Comparison of ENCODE assay signal across 8 mouse cellular contexts in the genomic region with DNA sequence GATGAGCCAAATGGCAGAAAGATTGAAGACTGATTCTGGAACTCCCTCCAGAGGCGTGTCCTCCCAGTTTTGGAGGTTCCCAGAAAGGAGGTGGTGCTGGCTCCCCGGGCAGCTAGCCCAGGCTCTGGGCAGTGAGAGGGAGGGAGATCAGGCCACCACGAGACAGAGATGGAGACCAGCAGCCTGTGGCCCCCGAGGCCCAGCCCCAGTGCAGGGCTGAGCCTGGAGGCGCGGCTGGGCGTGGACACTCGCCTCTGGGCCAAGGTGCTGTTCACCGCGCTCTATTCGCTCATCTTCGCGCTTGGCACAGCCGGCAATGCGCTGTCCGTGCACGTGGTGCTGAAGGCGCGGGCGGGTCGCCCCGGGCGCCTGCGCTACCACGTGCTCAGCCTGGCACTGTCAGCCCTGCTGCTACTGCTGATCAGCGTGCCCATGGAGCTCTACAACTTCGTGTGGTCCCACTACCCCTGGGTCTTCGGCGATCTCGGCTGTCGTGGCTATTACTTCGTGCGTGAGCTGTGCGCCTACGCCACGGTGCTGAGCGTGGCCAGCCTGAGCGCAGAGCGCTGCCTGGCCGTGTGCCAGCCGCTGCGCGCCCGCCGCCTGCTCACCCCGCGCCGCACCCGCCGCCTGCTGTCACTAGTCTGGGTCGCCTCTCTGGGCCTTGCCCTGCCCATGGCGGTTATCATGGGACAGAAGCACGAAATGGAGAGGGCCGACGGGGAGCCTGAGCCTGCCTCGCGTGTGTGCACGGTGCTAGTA. TPM values are rescaled to one million over a fixed set of nuclear protein-coding genes. Genes with fewer than 3 reads are reported as not detected.
DNase-seq lines count a peak whose midpoint lies in the region; ATAC-seq lines count a peak whose summit lies in the region.
"Had no signal": no experiment of that assay in that cellular context is flagged by ENCODE, and none has a peak within 500 bp of the region (broad histone marks: within the 10 kb centered on the region; RNA-seq: fewer than 3 reads in every experiment).

A gene (plus strand): TSS at position 51 of the 762 bp plus-strand sequence.

- no peaks in the 10 kb centered on the region for H3K36me3 ChIP-seq in embryonic facial prominence, embryonic 10.5 days (replicated peaks)
- H3K36me3 ChIP-seq in midbrain, embryonic 12.5 days: no peaks in the 10 kb centered on the region

- DNase-seq in adrenal gland, postnatal 36 days: peak; percentile 90 to 92
- peak; percentile 83 for DNase-seq in embryonic facial prominence, embryonic 10.5 days (ENCODE audit: low spot score)
- peak; percentile 83 to 84 for DNase-seq in heart, adult 18-20 months
- peak; percentile 77 for DNase-seq in kidney, adult 11 months
- peak; percentile 64 for DNase-seq in left cerebral cortex, postnatal 4 days
- DNase-seq in spleen, postnatal 4 days (ENCODE audit: low spot score in 2 of 2): peak; percentile 42 to 76

- peak within 1 kb of the TSS; percentile 23; the same call in 1 of the 2 replicates for H3K4me3 ChIP-seq in embryonic facial prominence, embryonic 10.5 days
- peak within 1 kb of the TSS; percentile 30 for H3K4me3 ChIP-seq in midbrain, embryonic 12.5 days

- peaks cover 7% of the 10 kb centered on the region; the same call in 1 of the 2 replicates for H3K4me1 ChIP-seq in embryonic facial prominence, embryonic 10.5 days
- H3K4me1 ChIP-seq in midbrain, embryonic 12.5 days: peaks cover 8% of the 10 kb centered on the region

- H3K9ac ChIP-seq in midbrain, embryonic 12.5 days (replicated peaks): no peak within 1 kb of the TSS
- H3K9ac ChIP-seq: liver, embryonic 14.5 days had no signal

- H3K27me3 ChIP-seq in embryonic facial prominence, embryonic 10.5 days (replicated peaks; ENCODE audit: low read depth, poor library complexity, severe bottlenecking): peaks cover 51% of the 10 kb centered on the region
- peaks cover 46% of the 10 kb centered on the region for H3K27me3 ChIP-seq in midbrain, embryonic 12.5 days

- peak; percentile 79 for ATAC-seq in midbrain, embryonic 12.5 days (ENCODE audit: low FRiP score, low read depth)

- intact Hi-C loops in left cerebral cortex, postnatal 4 days (cut with DNase I): no loop called here

- no peaks in the 10 kb centered on the region for H3K9me3 ChIP-seq in embryonic facial prominence, embryonic 10.5 days
- no peaks in the 10 kb centered on the region for H3K9me3 ChIP-seq in midbrain, embryonic 12.5 days

- peak within 1 kb of the TSS; percentile 50 for H3K4me2 ChIP-seq in midbrain, embryonic 12.5 days (replicated peaks)

- H3K27ac ChIP-seq in embryonic facial prominence, embryonic 10.5 days (replicated peaks): no peak within 1 kb of the TSS
- H3K27ac ChIP-seq in midbrain, embryonic 12.5 days (replicated peaks): no peak within 1 kb of the TSS
- H3K27ac ChIP-seq: liver, embryonic 14.5 days had no signal

- 7% methylated on average over 58 of the region's 58 CpGs for WGBS in embryonic facial prominence, embryonic 10.5 days
- WGBS in midbrain, embryonic 12.5 days: 6% methylated on average over 58 of the region's 58 CpGs

RNA-seq across cellular contexts. Expression of the gene that starts here (rescaled TPM):
- 1 to 10 TPM in 1 of 2 experiments, under 1 TPM in 1; 0.89 to 1.7 TPM for total RNA-seq in adrenal gland, postnatal 36 days (2021)
- not detected in 2 replicates for polyA plus RNA-seq in embryonic facial prominence, embryonic 10.5 days (2016; fragmentation: Nextera tagmentation; extraction: Ambion mirVana)
- total RNA-seq in heart, adult 18-20 months (2021): 1 to 10 TPM; 7.2 to 7.9 TPM
- total RNA-seq in left cerebral cortex, postnatal 4 days (2021): 10 to 100 TPM; 11.5 to 12.5 TPM
- polyA plus RNA-seq in midbrain, embryonic 12.5 days (2016; fragmentation: Nextera tagmentation; extraction: Ambion mirVana): 0.14 TPM in 1 of 2 replicates, not detected in the other
- polyA plus RNA-seq: liver, embryonic 14.5 days had no signal

Comparison
In these comparisons a context has a peak if more than half of its experiments do, and no peak if none do; other contexts are left out.
1. Peak in DNase-seq and H3K4me3 ChIP-seq in embryonic facial prominence, embryonic 10.5 days; RNA of the gene not detected or under 1 TPM.
2. Peak in ATAC-seq, H3K4me3 ChIP-seq and H3K4me2 ChIP-seq in midbrain, embryonic 12.5 days; RNA of the gene not detected or under 1 TPM.